Mouse (Mus musculus): ENCODE results near the gene Hoxd11. TPM values are rescaled to one million over a fixed set of nuclear protein-coding genes. Genes with fewer than 3 reads are reported as not detected.

Hoxd11 gene
- polyA plus RNA-seq, 1 experiment: not detected

- TF ChIP-seq POLR2A (IDR thresholded peaks at IDR 0.05; ENCODE audit: insufficient read depth, low read depth, low read length) (no peak), CTCF (IDR thresholded peaks at IDR 0.05; ENCODE audit: insufficient read depth, low read depth, low read length) (peak; percentile 68; the same call in 1 of the 2 replicates)
- peaks cover 10% of the 10 kb centered on the region; the same call in 1 of the 2 replicates for H3K4me1 ChIP-seq (ENCODE audit: control insufficient read depth, insufficient read depth, low read length)
- H3K4me3 ChIP-seq (ENCODE audit: insufficient read depth, low read depth, low read length): peak overlapping the region; percentile 9; the same call in 1 of the 2 replicates
- whole genome bisulfite sequencing: 4% methylated on average over 26 of the region's 26 CpGs
- H3K27ac ChIP-seq (ENCODE audit: insufficient read depth, low read depth, low read length): no peak overlapping the region
These were observed 36.3 kb downstream of the Hoxd11 start for GRCm38 (mm10) chr2:74715504-74716241.

GRCm38 (mm10) chr2:74720384-74720783 lies 41.0 kb downstream of the Hoxd11 start:
- WGBS: 7% methylated on average over 2 of the region's 2 CpGs
- H3K4me3 ChIP-seq (ENCODE audit: insufficient read depth, low read depth, low read length): no peak overlapping the region
- 0 out of 2 replicates have a peak, but pooled peaks cover 3% of the 10 kb centered on the region for H3K4me1 ChIP-seq (ENCODE audit: control insufficient read depth, insufficient read depth, low read length)
- TF ChIP-seq CTCF (IDR thresholded peaks at IDR 0.05; ENCODE audit: insufficient read depth, low read depth, low read length) (no peak), POLR2A (IDR thresholded peaks at IDR 0.05; ENCODE audit: insufficient read depth, low read depth, low read length) (no peak)
- H3K27ac ChIP-seq (ENCODE audit: insufficient read depth, low read depth, low read length): no peak overlapping the region

GRCm38 (mm10) chr2:74720955-74721491 lies 41.7 kb downstream of the Hoxd11 start:
- no peak for TF ChIP-seq POLR2A (IDR thresholded peaks at IDR 0.05; ENCODE audit: insufficient read depth, low read depth, low read length)
- TF ChIP-seq CTCF (IDR thresholded peaks at IDR 0.05; ENCODE audit: insufficient read depth, low read depth, low read length): no peak
- H3K27ac ChIP-seq (ENCODE audit: insufficient read depth, low read depth, low read length): no peak overlapping the region
- H3K4me1 ChIP-seq (ENCODE audit: control insufficient read depth, insufficient read depth, low read length): no peaks in the 10 kb centered on the region
- H3K4me3 ChIP-seq (ENCODE audit: insufficient read depth, low read depth, low read length): no peak overlapping the region
- WGBS: 8% methylated on average over 5 of the region's 5 CpGs

- no peak for TF ChIP-seq CTCF (IDR thresholded peaks at IDR 0.05; ENCODE audit: insufficient read depth, low read depth, low read length)
- no peak overlapping the region for H3K27ac ChIP-seq (ENCODE audit: insufficient read depth, low read depth, low read length)
- WGBS: 7% methylated on average over 6 of the region's 6 CpGs
- no peaks in the 10 kb centered on the region for H3K4me1 ChIP-seq (ENCODE audit: control insufficient read depth, insufficient read depth, low read length)
- H3K4me3 ChIP-seq (ENCODE audit: insufficient read depth, low read depth, low read length): no peak overlapping the region
These were observed 42.5 kb downstream of the Hoxd11 start for GRCm38 (mm10) chr2:74721882-74722281.

GRCm38 (mm10) chr2:74722949-74723348 lies 43.6 kb downstream of the Hoxd11 start:
- no peak overlapping the region for H3K4me3 ChIP-seq (ENCODE audit: insufficient read depth, low read depth, low read length)
- 5% methylated on average over 8 of the region's 8 CpGs for WGBS
- no peaks in the 10 kb centered on the region for H3K4me1 ChIP-seq (ENCODE audit: control insufficient read depth, insufficient read depth, low read length)
- no peak overlapping the region for H3K27ac ChIP-seq (ENCODE audit: insufficient read depth, low read depth, low read length)
- TF ChIP-seq CTCF (IDR thresholded peaks at IDR 0.05; ENCODE audit: insufficient read depth, low read depth, low read length) (no peak), POLR2A (IDR thresholded peaks at IDR 0.05; ENCODE audit: insufficient read depth, low read depth, low read length) (no peak)

GRCm38 (mm10) chr2:74724244-74725015 lies 45.1 kb downstream of the Hoxd11 start:
- no peak overlapping the region for H3K4me3 ChIP-seq (ENCODE audit: insufficient read depth, low read depth, low read length)
- 17% methylated on average over 7 of the region's 7 CpGs for WGBS
- no peak overlapping the region for H3K27ac ChIP-seq (ENCODE audit: insufficient read depth, low read depth, low read length)
- no peaks in the 10 kb centered on the region for H3K4me1 ChIP-seq (ENCODE audit: control insufficient read depth, insufficient read depth, low read length)
- no peak for TF ChIP-seq CTCF (IDR thresholded peaks at IDR 0.05; ENCODE audit: insufficient read depth, low read depth, low read length)
- TF ChIP-seq POLR2A (IDR thresholded peaks at IDR 0.05; ENCODE audit: insufficient read depth, low read depth, low read length): no peak

GRCm38 (mm10) chr2:74725171-74725570 lies 45.8 kb downstream of the Hoxd11 start:
- Histone ChIP-seq H3K27ac (ENCODE audit: insufficient read depth, low read depth, low read length) (no peak overlapping the region), H3K4me1 (ENCODE audit: control insufficient read depth, insufficient read depth, low read length) (no peaks in the 10 kb centered on the region), H3K4me3 (ENCODE audit: insufficient read depth, low read depth, low read length) (no peak overlapping the region)
- TF ChIP-seq POLR2A (IDR thresholded peaks at IDR 0.05; ENCODE audit: insufficient read depth, low read depth, low read length): no peak
- TF ChIP-seq CTCF (IDR thresholded peaks at IDR 0.05; ENCODE audit: insufficient read depth, low read depth, low read length): no peak
- WGBS: 6% methylated on average over 17 of the region's 17 CpGs

- WGBS: 2% methylated on average over 5 of the region's 5 CpGs
- TF ChIP-seq CTCF (IDR thresholded peaks at IDR 0.05; ENCODE audit: insufficient read depth, low read depth, low read length): no peak
- TF ChIP-seq POLR2A (IDR thresholded peaks at IDR 0.05; ENCODE audit: insufficient read depth, low read depth, low read length): no peak
- Histone ChIP-seq H3K4me1 (ENCODE audit: control insufficient read depth, insufficient read depth, low read length) (no peaks in the 10 kb centered on the region), H3K27ac (ENCODE audit: insufficient read depth, low read depth, low read length) (no peak within 1 kb of the TSS), H3K4me3 (ENCODE audit: insufficient read depth, low read depth, low read length) (no peak within 1 kb of the TSS)
These were observed 47.2 kb downstream of the Hoxd11 start, which contains the start of gene Gm28230 for GRCm38 (mm10) chr2:74726551-74726950. Gene Gm28230 (plus strand): TSS chr2:74726728.
